Mouse (Mus musculus) MEL (cell line): ENCODE measurements around the gene Mc3r. TPM values are rescaled to one million over a fixed set of nuclear protein-coding genes. Genes with fewer than 3 reads are reported as not detected.

ENCODE experiments used
- DNase-seq: peaks from one replicate; pipeline ENCODE4 v3.0.0; 2011; ENCODE audit warnings: low read depth, low spot score
- H3K27ac ChIP-seq: 2 replicates; pipeline ENCODE4 v1.5.1; 2012; ENCODE audit warnings: low read depth, mild to moderate bottlenecking, control low read depth, low read length, moderate library complexity; ENCODE audit not compliant: control insufficient read depth
- H3K27me3 ChIP-seq, 2 experiments: fragments of 150-350 bp in 1 of 2; sonication (generic) in 1 of 2; 2 replicates each; pipeline ENCODE4 v1.6.1; 2012; ENCODE audit warnings: low read length in 2 of 2, mild to moderate bottlenecking in 2 of 2, improper control_type of control experiment in 1 of 2, moderate library complexity in 1 of 2; ENCODE audit not compliant: insufficient read depth in 2 of 2, control insufficient read depth in 1 of 2
- H3K36me3 ChIP-seq, 2 experiments: 2 replicates each; pipeline ENCODE4 v1.6.1; 2012 to 2014; ENCODE audit warnings: low read length in 2 of 2, improper control_type of control experiment in 1 of 2, inconsistent platforms in 1 of 2, mild to moderate bottlenecking in 1 of 2; ENCODE audit not compliant: insufficient read depth in 2 of 2, control insufficient read depth in 1 of 2
- H3K4me1 ChIP-seq, 2 experiments: fragments of 150-350 bp in 1 of 2; sonication (generic) in 1 of 2; 2 replicates each; pipeline ENCODE4 v1.6.1; 2012; ENCODE audit warnings: low read length in 2 of 2, improper control_type of control experiment in 1 of 2, mild to moderate bottlenecking in 1 of 2; ENCODE audit not compliant: insufficient read depth in 2 of 2, control insufficient read depth in 1 of 2
- H3K4me3 ChIP-seq, 2 experiments: fragments of 150-350 bp in 1 of 2; sonication (generic) in 1 of 2; 2 replicates each; pipeline ENCODE4 v1.5.1; 2012; ENCODE audit warnings: low read depth in 2 of 2, low read length in 2 of 2, mild to moderate bottlenecking in 2 of 2, moderate library complexity in 2 of 2, control low read depth in 1 of 2, improper control_type of control experiment in 1 of 2; ENCODE audit not compliant: control insufficient read depth in 1 of 2, insufficient read depth in 1 of 2
- H3K79me2 ChIP-seq: 2 replicates; pipeline ENCODE4 v1.6.1; 2012; ENCODE audit warnings: mild to moderate bottlenecking, low read length, moderate library complexity; ENCODE audit not compliant: control insufficient read depth, poor library complexity, insufficient read depth
- H3K9ac ChIP-seq: 2 replicates; pipeline ENCODE4 v1.6.1; 2012; ENCODE audit warnings: low read depth, mild to moderate bottlenecking, control low read depth, low read length, moderate library complexity; ENCODE audit not compliant: control insufficient read depth, poor library complexity, severe bottlenecking
- H3K9me3 ChIP-seq: fragments of 150-350 bp; sonication (generic); replicated peaks from 2 replicates; pipeline ENCODE4 v1.6.1; 2012; ENCODE audit warnings: mild to moderate bottlenecking, low read length, improper control_type of control experiment, moderate library complexity; ENCODE audit not compliant: insufficient read depth
- BHLHE40 ChIP-seq: IDR thresholded peaks from 2 replicates; pipeline ENCODE4 v1.6.1; 2012; ENCODE audit warnings: low read depth, mild to moderate bottlenecking, inconsistent platforms, low read length, improper control_type of control experiment, borderline replicate concordance
- CHD1 ChIP-seq: IDR thresholded peaks from 2 replicates; pipeline ENCODE4 v1.6.1; 2012; ENCODE audit warnings: low read depth, mild to moderate bottlenecking, inconsistent platforms, low read length, improper control_type of control experiment
- CHD2 ChIP-seq: IDR thresholded peaks from 2 replicates; pipeline ENCODE4 v1.6.1; 2011; ENCODE audit warnings: low read length, improper control_type of control experiment
- E2F4 ChIP-seq: IDR thresholded peaks from 2 replicates; pipeline ENCODE4 v1.6.1; 2011; ENCODE audit warnings: low read depth, low read length, improper control_type of control experiment, borderline replicate concordance
- ELF1 ChIP-seq: IDR thresholded peaks from 2 replicates; pipeline ENCODE4 v1.6.1; 2014; ENCODE audit warnings: low read depth, mild to moderate bottlenecking, inconsistent platforms, low read length, improper control_type of control experiment, moderate library complexity
- EP300 ChIP-seq, 2 experiments: IDR thresholded peaks; 2 replicates each; pipeline ENCODE4 v1.6.1; 2011; ENCODE audit warnings: improper control_type of control experiment in 2 of 2, low read length in 2 of 2, low read depth in 1 of 2, mild to moderate bottlenecking in 1 of 2
- GABPA ChIP-seq: IDR thresholded peaks from 2 replicates; pipeline ENCODE4 v1.6.1; 2012; ENCODE audit warnings: low read depth, mild to moderate bottlenecking, inconsistent platforms, low read length, improper control_type of control experiment, moderate library complexity
- JUND ChIP-seq: IDR thresholded peaks from 2 replicates; pipeline ENCODE4 v1.6.1; 2011; ENCODE audit warnings: low read depth, mild to moderate bottlenecking, improper control_type of control experiment, low read length
- KAT2A ChIP-seq: conservative IDR thresholded peaks from 2 replicates; pipeline ENCODE4 v1.6.1; 2012; ENCODE audit warnings: low read depth, low read length, improper control_type of control experiment, inconsistent platforms
- MEF2A ChIP-seq: IDR thresholded peaks from 2 replicates; pipeline ENCODE4 v1.6.1; 2014; ENCODE audit warnings: low read depth, mild to moderate bottlenecking, inconsistent platforms, low read length, improper control_type of control experiment; ENCODE audit not compliant: poor library complexity, insufficient replicate concordance, severe bottlenecking; ENCODE audit errors: extremely low read depth
- MXI1 ChIP-seq: IDR thresholded peaks from 2 replicates; pipeline ENCODE4 v1.6.1; 2011; ENCODE audit warnings: mild to moderate bottlenecking, low read depth, low read length, improper control_type of control experiment
- MYC ChIP-seq: IDR thresholded peaks from 2 replicates; pipeline ENCODE4 v1.6.1; 2011; ENCODE audit warnings: low read depth, mild to moderate bottlenecking, low read length, improper control_type of control experiment, moderate library complexity
- NELFE ChIP-seq: IDR thresholded peaks from 2 replicates; pipeline ENCODE4 v1.6.1; 2011; ENCODE audit warnings: low read depth, low read length, improper control_type of control experiment
- NRF1 ChIP-seq: IDR thresholded peaks from 2 replicates; pipeline ENCODE4 v1.6.1; 2014; ENCODE audit warnings: low read depth, mild to moderate bottlenecking, inconsistent platforms, low read length, improper control_type of control experiment, moderate library complexity; ENCODE audit not compliant: poor library complexity, insufficient read depth, severe bottlenecking
- POLR2AphosphoS2 ChIP-seq: IDR thresholded peaks from 2 replicates; pipeline ENCODE4 v1.6.1; 2011; ENCODE audit warnings: low read length, improper control_type of control experiment
- POLR2AphosphoS5 ChIP-seq: IDR thresholded peaks from 2 replicates; pipeline ENCODE4 v1.6.1; 2012; ENCODE audit warnings: low read depth, borderline replicate concordance, mild to moderate bottlenecking, inconsistent platforms, low read length, moderate library complexity, mixed read lengths
- RCOR1 ChIP-seq: IDR thresholded peaks from 2 replicates; pipeline ENCODE4 v1.6.1; 2012; ENCODE audit warnings: low read depth, mild to moderate bottlenecking, inconsistent platforms, low read length, improper control_type of control experiment
- SMC3 ChIP-seq: IDR thresholded peaks from 2 replicates; pipeline ENCODE4 v1.6.1; 2011; ENCODE audit warnings: low read depth, low read length, improper control_type of control experiment
- TBP ChIP-seq: IDR thresholded peaks from 2 replicates; pipeline ENCODE4 v1.8.0; 2011; ENCODE audit warnings: low read depth, low read length, improper control_type of control experiment
- TCF12 ChIP-seq: IDR thresholded peaks from 2 replicates; pipeline ENCODE4 v1.6.1; 2014; ENCODE audit warnings: low read depth, mild to moderate bottlenecking, inconsistent platforms, low read length, improper control_type of control experiment, moderate library complexity
- UBTF ChIP-seq: IDR thresholded peaks from 2 replicates; pipeline ENCODE4 v1.6.1; 2012; ENCODE audit warnings: low read depth, mild to moderate bottlenecking, inconsistent platforms, low read length, improper control_type of control experiment, moderate library complexity, borderline replicate concordance; ENCODE audit not compliant: insufficient read depth
- USF2 ChIP-seq, 2 experiments: IDR thresholded peaks; 2 replicates each; pipeline ENCODE4 v1.6.1; 2011 to 2012; ENCODE audit warnings: improper control_type of control experiment in 2 of 2, low read length in 2 of 2, borderline replicate concordance in 1 of 2, inconsistent platforms in 1 of 2, low read depth in 1 of 2, mild to moderate bottlenecking in 1 of 2; ENCODE audit not compliant: insufficient read depth in 1 of 2
- ZKSCAN1 ChIP-seq: IDR thresholded peaks from 2 replicates; pipeline ENCODE4 v1.6.1; 2012; ENCODE audit warnings: low read depth, mild to moderate bottlenecking, inconsistent platforms, low read length, improper control_type of control experiment, moderate library complexity
- polyA plus RNA-seq, 2 experiments: library from polyadenylated mRNA; stranded (reverse) in 1 of 2; unstranded in 1 of 2; fragments of >175 nt in 1 of 2; fragments of >200 nt in 1 of 2; gene quantifications; 2 replicates each; pipeline versions ENCODE4 v1.2.1 to v1.2.4; 2012; ENCODE audit warnings: low replicate concordance in 2 of 2, low read depth in 1 of 2; ENCODE audit not compliant: insufficient read length in 2 of 2, insufficient read depth in 1 of 2, missing spikeins in 1 of 2
- total RNA-seq: library from RNA; depleted of rRNA; stranded (reverse); fragments of 300-350 nt; gene quantifications from 2 replicates; pipeline ENCODE4 v1.2.3, GENCODE M21; 2012

The Mc3r gene
- total and polyA plus RNA-seq, 3 experiments: 0.04 TPM; not detected in 2

DNA sequence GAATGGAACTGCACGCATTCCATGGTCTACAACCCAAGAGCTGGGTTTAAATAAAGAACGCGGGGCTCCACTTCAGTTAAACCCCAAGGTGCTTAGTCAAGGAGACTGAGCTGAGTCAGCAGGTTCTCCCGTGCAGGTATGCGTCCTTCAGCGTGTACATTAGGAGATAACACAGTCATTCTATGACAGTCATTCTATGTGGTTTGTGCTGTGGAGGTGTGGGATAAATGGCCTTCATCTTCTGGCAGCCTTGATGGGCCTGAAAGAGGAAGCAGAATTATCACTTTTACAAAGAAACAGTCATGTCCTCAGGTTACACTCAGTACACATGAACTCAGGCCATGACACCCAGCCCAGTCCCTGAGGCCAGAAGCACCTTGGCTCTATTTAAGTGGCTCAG lies 14.9 kb downstream of the Mc3r start (continued):
- TF ChIP-seq USF2 (IDR thresholded peaks at IDR 0.05; ENCODE audit: borderline replicate concordance in 1 of 2, insufficient read depth in 1 of 2, low read depth in 1 of 2, low read length in 2 of 2): no peak
- no peak for TF ChIP-seq POLR2AphosphoS2
- TF ChIP-seq CHD1: no peak
- TF ChIP-seq E2F4: no peak
- TF ChIP-seq EP300 (IDR thresholded peaks at IDR 0.05; ENCODE audit: low read depth in 1 of 2, low read length in 2 of 2): peak; percentile 86 to 90
- no peak for TF ChIP-seq SMC3
- no peak for TF ChIP-seq NRF1
- TF ChIP-seq GABPA: no peak
- peak; percentile 81 for TF ChIP-seq TCF12
- peak; percentile 34; the same call in 1 of the 2 replicates for TF ChIP-seq RCOR1
- no peak for TF ChIP-seq ZKSCAN1
- no peak for TF ChIP-seq POLR2AphosphoS5
- no peak for TF ChIP-seq NELFE
- TF ChIP-seq UBTF: no peak
- no peak for TF ChIP-seq CHD2

DNA sequence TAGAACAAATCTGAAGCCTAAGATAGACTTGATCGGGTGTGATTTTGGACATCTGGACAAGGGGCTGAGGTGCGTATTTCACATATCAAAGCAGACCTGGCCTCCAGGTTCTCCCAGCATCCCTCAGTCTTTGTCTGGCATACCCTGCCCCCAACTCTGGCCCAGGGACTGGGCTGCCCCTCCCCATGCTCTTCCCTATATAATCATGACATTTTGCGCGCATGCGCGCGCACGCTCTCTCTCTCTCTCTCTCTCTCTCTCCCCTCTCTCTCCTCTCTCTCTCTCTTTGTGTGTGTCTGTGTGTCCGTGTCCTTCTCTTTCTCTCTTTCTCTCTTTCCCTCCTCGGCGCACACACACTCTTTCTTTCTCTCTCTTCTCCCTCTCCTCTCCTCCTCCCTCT lies 21.6 kb downstream of the Mc3r start:
- Histone ChIP-seq H3K36me3 (peaks cover 0 to 1% of the 10 kb centered on the region in 2 experiments; a peak in 1 of 4 replicates), H3K9me3 (no peaks in the 10 kb centered on the region), H3K79me2 (no peaks in the 10 kb centered on the region), H3K27ac (no peak overlapping the region), H3K9ac (no peak overlapping the region), H3K4me1 (peaks cover 1 to 6% of the 10 kb centered on the region in 2 experiments; a peak in 3 of 4 replicates), H3K4me3 (no peak overlapping the region), H3K27me3 (no peaks in the 10 kb centered on the region)
- TF ChIP-seq MXI1: no peak
- TF ChIP-seq MEF2A: no peak
- no peak for TF ChIP-seq BHLHE40
- no peak for TF ChIP-seq NRF1
- TF ChIP-seq KAT2A: no peak
- no peak for TF ChIP-seq USF2 (IDR thresholded peaks at IDR 0.05; ENCODE audit: borderline replicate concordance in 1 of 2, insufficient read depth in 1 of 2, low read depth in 1 of 2, low read length in 2 of 2)
- TF ChIP-seq E2F4: no peak
- no peak for TF ChIP-seq TCF12
- TF ChIP-seq MYC: no peak
- no peak for TF ChIP-seq ZKSCAN1
- TF ChIP-seq JUND: no peak
- no peak for TF ChIP-seq POLR2AphosphoS2
- TF ChIP-seq NELFE: no peak
- no peak for TF ChIP-seq TBP
- no peak for TF ChIP-seq ELF1
- no peak for DNase-seq
